Mouse (Mus musculus): ENCODE data around the gene Adgrg5. TPM values are rescaled to one million over a fixed set of nuclear protein-coding genes. Genes with fewer than 3 reads are reported as not detected.

Adgrg5 gene
- total RNA-seq, 2 experiments from 2014 or later = not detected

DNA sequence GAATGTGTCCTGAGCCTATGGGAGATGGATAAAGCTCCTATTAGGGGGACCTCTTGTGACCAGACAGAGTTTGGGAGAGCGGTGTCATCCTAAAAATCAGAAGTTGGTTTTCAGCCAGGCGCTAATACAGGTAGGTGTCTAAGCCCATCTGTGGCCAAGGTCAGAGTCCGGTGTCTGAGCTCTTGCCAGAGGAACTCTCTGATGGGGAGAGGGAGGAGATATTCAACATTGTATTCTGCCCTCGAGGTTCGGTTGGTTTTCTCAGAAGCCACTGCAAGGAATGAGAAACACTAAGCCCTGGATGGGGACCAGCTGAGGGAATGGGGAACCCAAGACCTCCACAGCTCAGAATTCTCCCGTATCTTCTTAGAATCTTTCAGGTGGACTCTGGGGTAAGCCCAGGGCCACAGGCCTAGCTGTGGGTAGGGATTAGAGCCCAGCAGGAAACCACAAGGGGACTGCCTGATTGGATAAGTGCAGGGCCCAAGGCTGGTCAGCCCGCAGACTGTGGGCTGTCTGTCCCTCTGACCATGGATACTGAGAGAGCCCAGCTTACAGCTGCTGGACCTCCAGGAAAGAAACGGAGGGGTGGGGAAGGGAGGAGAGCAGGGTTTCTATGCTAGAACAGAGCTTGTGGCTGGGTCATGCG lies 7.1 kb upstream of the Adgrg5 start:
- DNase-seq = no peak
- intact Hi-C loops (cut with DNase I; ENCODE audit: low total_unique reads) = no loop called here

DNA sequence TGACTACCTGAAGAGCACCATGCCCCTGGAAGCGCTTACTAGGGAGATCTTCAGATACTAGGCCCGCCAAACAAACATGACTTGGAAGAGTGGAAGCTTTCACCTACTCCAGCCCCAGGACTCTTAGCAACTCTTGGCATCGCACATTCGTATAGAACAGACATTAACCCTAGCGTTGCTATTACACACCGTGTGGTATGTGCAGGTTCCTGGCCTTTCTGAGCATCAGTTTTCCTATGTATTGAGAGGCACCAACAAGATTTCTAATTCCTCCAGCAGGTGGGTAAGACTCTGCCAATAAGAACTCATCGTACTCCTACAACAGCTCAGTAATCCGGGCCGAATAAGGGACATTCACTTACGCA lies 6.6 kb upstream of the Adgrg5 start:
- intact Hi-C loops (cut with DNase I; ENCODE audit: low total_unique reads) = no loop called here
- DNase-seq = no peak

DNA sequence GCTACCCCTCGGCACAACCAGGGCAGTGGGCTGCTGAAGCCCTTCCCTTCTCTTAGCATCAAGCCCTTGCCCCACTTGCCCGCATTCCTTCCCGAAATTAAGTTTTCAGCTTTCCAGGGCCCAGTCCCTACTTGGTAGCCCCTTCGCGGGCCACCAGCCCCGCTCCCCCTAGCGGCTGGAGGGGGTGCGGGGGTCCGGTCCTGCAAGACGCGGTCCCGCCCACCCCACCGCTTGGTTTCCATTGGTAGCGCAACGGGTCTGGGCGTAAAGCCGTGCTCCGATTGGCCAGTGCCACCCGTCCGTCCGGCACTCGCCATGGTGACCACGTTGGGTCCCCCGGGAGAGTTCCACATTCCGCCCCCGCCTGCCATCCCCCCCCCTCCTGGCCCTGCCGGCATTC lies 6.1 kb upstream of the Adgrg5 start:
- intact Hi-C loops (cut with DNase I; ENCODE audit: low total_unique reads) = no loop called here

DNA sequence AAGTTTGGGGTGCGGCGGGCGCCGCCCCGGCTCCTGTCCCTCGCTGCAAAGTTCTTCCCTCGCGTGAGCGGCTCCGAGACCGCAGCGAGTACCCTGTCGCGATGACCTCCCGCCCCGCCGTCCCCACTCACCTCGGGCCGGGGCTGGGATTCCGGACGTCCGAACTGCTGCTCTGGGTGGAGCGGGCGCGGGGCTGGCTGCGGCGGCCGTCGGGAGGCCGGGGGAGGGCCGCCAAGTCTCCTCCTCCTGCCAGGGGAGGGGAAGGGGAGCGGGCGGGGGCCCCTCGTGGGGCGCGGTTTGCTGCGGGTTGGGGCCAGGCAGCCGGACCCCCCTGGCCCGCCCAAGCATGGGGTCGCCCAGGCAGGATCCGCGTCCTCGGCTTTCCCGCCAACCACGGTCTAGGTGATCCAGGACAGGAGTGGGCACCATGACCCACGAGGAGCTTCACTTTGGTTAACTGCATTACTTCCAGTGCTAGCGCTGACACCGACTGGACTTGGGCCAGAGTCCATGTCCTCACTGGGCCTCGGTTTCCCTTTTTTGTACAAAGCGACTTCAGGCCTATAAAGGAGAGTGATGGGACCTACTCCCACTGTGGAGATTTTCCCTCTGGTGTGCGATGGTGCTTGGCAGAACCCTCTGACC lies 5.5 kb upstream of the Adgrg5 start, which contains the start of gene Ccdc102a:
Gene Ccdc102a (minus strand): TSS at position 248 of the 645 bp plus-strand sequence.
- intact Hi-C loops (cut with DNase I; ENCODE audit: low total_unique reads) = no loop called here
- peak; percentile 76 for DNase-seq

More for the DNA sequence above, 6.1 kb upstream of the Adgrg5 start:
- DNase-seq = peak; percentile 98

DNA sequence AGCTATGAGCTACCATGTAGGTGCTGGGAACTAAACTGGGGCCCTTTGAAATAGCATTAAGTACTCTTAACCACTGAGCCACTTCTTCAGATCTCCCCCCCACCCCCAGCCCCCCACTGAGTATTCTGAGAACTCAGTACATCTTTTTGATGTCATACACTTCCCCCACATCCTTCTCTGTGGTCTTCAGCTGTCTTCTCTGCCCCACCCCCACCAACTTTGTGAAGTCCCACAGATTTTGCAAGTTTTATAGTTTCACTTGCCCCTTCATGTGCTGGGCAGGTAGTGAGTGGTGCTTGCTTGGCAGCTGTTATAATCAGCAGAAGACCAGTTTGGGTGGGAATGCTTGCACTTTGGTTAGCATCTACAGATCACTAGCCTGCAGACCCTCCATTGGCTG lies 4.2 kb upstream of the Adgrg5 start:
- no peak for DNase-seq
- intact Hi-C loops (cut with DNase I; ENCODE audit: low total_unique reads) = no loop called here

DNA sequence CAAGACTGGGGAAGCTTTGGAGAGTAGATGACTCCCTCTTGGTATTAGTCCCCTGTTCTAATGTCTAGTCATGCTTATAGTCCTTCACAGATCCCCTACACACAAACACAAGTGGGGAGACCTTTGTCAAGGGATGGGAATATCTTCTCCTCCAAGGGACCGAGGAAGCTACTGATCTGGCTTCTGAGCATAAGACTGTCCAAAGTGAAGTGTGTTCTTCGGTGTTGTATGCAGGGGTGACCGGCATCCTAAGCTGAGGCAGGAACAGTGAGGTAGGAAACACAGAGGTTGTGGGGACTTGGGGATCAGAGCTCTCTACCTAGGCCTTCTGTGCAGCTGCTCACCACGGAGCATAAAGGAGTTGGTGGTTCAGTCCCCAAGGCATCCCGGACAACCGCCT lies 1.3 kb upstream of the Adgrg5 start:
- intact Hi-C loops (cut with DNase I; ENCODE audit: low total_unique reads) = no loop called here
- no peak for DNase-seq

DNA sequence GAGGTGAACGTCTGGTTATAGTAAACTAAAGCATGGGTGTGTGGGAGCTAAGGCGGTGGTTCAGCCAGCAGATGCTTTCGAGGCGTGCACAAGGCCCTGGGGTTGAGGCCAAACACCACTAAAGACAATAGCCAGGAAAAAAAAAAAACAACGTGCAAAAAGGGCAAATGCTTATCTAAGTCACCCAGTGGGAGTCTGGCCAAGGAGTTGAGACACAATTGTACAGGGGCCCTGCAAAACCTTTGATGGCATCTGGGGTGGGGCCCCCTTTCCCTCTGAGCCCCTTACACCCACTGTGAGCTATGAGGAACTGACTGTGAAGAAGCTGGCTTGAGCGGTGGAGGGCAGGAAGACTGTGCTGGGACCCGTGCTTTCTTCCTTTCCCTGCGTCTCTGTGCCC lies 892 bp upstream of the Adgrg5 start:
- intact Hi-C loops (cut with DNase I; ENCODE audit: low total_unique reads) = no loop called here
- DNase-seq = no peak

DNA sequence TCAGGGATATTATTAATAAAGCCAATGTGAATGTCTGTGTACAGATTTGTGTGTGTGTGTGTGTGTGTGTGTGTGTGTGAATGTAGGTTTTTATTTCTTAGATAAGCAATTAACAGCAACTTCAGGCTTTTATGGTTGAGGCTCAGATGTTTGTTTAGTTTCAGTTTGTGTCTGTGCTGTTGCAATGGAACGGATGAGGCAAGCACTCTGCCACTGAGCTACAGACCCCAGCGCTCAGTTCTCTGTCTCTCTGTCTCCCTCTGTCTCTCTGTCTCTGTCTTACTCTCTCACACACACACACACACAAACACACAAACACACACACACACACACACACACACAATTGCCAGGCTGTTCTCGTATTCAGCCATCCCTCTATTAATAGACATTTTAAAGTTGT lies 4.7 kb downstream of the Adgrg5 start:
- intact Hi-C loops (cut with DNase I; ENCODE audit: low total_unique reads) = no loop called here
- no peak for DNase-seq

DNA sequence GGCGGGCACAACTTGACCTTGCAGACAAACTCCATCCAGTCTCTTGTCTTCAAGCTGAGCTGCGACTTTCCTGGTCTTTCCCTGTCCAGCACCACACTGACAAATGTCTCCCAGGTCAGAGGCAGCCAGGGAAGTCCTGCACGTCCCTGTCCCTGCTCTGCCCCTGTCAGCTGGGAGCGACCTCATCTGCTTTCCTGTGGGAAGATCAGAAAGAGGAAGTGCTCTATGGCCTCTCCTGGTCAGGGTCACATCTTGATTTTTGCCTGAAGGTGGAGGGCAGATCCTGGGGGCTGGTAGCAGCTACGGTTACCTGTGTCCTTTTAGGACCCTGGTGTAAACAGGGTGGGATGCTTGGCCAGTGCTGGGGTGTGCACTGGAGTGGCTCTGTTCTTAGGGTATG lies 10.4 kb downstream of the Adgrg5 start:
- DNase-seq = no peak

DNA sequence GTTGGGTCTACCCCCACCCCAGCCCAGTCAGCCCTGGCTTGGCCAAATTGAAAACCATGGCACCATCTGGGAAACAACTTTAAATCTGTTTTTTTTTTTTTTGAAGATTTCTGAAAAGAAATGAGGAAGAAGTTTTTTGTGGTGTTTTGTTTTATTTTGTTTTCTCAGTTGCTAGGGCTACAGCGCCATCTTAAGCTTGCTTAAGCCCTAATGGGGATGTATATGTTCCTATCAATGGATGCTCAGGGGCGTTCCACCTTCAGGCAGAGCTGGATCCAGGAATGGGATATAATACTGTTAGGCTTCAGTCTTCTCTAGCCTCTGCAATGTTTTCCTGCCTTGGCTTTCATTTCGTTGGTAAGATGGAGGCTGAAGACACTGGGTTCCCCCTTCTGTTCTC lies 11.7 kb downstream of the Adgrg5 start:
- intact Hi-C loops (cut with DNase I; ENCODE audit: low total_unique reads) = no loop called here
- no peak for DNase-seq

More for the DNA sequence above, 10.4 kb downstream of the Adgrg5 start:
- intact Hi-C loops (cut with DNase I; ENCODE audit: low total_unique reads) = no loop called here

DNA sequence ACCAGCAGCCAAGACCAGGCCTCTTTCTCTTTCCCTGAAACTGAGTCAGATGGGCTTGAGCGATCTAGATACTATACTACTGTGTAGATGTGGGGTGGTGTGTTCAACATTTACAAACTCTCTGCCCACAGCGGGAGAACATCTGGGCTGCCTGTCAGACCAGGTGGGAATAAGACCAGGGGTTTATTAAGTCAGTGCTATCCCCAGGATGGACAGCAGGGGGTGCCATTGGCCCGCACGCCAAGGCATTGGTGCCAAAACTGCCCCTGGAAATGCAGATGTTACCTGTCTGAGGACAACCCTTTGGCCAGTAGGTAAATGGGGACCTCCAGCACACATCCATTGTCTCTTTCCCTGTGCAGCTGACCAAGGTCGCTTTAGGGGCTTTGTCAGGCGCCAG lies 19.1 kb downstream of the Adgrg5 start:
- intact Hi-C loops (cut with DNase I; ENCODE audit: low total_unique reads) = loop anchor here (10.0 kb wide), 2 partner anchors 152 to 262 kb away; partner anchors contain the start of gene Kifc3
- peak; percentile 34 for DNase-seq

DNA sequence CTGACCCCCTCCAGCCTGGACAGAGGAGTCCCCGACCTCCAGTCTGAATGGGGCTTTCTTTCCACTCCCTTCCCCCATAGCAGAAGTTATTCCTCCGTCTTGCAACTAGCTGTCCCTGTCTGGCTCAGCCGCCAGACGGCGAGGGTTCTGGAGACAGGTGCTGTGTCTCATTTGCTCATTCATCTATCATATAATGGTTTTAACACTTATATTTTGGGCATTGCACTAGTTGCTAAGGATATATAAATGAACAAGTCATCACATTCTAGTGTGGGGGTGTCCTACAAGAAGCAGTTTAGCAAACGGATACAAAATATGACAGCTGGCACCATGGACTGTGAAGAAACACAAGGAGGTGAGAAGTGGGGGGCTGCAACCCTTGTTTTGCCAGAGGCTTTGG lies 21.7 kb downstream of the Adgrg5 start:
- no peak for DNase-seq
- intact Hi-C loops (cut with DNase I; ENCODE audit: low total_unique reads) = loop anchor here (10.0 kb wide), 2 partner anchors 150 to 260 kb away; partner anchors contain the start of gene Kifc3

DNA sequence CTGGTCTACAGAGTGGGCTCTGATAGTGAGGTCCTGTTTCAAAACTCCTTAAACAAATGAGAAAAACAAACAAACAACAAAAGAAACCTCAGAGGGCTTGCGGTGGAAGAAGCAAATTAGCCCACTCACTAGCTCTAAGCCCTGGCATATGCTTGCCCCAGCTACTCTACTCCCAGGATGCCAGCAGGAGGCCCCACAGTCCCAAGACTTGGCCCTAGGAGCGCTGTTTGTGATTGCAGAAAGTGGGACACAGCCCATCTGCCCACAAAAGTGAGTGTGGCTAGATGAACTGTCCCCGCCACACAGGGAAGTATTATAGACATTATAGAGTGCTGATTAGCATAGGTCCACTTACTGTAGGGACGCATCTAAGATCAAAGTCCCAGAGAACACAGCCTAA lies 24.9 kb downstream of the Adgrg5 start:
- no peak for DNase-seq
- intact Hi-C loops (cut with DNase I; ENCODE audit: low total_unique reads) = loop anchor here (10.0 kb wide), 2 partner anchors 146 to 256 kb away; partner anchors contain the start of gene Kifc3

DNA sequence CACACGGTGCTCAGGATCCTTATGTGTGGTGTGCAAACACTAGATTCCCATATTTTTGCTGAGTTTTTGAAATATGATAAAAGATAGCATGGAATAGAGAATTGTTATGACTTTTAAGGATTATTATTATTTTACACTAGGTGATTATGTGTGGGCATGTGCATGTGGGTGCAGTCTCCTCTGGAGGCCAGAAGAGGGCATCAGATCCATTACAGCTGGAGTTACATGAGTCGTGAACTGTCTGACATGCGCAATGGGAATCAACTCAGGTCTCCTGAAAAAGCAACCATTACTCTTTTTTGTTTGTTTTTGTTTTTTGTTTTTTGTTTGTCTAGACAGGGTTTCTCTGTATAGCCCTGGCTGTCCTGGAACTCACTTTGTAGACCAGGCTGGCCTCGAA lies 25.5 kb downstream of the Adgrg5 start:
- intact Hi-C loops (cut with DNase I; ENCODE audit: low total_unique reads) = loop anchor here (10.0 kb wide), 2 partner anchors 146 to 256 kb away; partner anchors contain the start of gene Kifc3

DNA sequence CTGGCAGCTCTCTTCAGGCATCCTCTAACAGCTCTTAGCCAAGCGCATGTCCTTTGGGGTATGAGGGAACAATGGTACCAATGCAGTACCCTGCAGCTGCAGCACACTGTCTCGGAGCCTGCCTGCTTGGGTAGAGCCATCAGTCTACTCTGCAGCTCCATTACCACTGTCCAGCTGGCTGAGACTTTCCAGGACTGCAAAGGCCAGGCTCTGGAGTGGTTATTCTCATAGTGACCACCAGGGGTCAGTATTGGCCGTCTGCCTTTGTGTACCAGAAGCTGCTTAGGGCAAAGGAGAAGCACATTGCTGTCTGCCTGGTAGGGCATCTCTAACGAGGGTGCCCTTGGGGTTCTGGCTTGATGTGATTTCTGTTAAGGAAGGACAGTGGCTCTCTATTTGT lies 26.6 kb downstream of the Adgrg5 start:
- DNase-seq = peak; percentile 72
- intact Hi-C loops (cut with DNase I; ENCODE audit: low total_unique reads) = loop anchor here (2.0 kb wide), 1 partner anchor 51 kb away; no protein-coding TSS in a partner anchor

More for the DNA sequence above, 25.5 kb downstream of the Adgrg5 start:
- DNase-seq = no peak

DNA sequence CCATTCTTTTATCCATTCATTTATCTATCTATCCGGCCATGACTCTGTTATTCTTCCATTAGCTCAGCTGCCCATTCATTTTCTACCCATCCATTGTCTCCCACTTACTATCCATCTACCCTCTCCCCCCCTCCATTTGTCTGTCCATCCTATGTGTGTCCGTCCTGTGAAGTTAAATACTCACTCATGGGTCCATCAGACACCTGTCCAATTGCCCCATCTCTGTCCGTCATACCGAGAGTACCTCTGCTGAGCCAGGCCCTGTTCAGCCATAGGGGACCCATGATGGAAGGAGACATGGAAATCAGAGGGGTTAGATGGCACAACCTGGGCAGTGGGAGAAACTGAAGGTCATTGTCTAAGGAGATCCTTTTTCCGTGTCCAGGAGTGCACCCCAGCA lies 27.0 kb downstream of the Adgrg5 start:
- intact Hi-C loops (cut with DNase I; ENCODE audit: low total_unique reads) = loop anchor here (2.0 kb wide), 1 partner anchor 50 kb away; no protein-coding TSS in a partner anchor
- DNase-seq = no peak

DNA sequence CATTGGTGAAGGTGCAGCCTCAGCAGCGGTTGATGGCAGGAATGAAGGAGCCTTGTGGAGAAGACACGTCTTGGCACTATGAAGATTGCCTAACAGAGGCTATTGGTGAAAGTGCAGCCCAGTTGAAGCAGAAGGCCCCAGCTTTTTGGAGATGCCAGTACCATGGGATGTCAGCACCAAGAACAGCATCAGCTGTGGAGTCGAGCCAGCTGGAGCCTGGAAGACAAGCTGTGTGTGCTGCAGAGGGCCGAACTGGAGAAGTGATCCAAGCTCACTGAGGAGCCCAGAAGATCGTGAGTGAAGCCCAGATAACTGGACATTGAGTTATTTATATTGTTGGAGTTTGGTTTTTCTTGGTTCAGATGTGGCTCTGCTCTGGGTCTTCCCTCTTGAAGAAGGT lies 28.6 kb downstream of the Adgrg5 start:
- DNase-seq = no peak
- intact Hi-C loops (cut with DNase I; ENCODE audit: low total_unique reads) = no loop called here

DNA sequence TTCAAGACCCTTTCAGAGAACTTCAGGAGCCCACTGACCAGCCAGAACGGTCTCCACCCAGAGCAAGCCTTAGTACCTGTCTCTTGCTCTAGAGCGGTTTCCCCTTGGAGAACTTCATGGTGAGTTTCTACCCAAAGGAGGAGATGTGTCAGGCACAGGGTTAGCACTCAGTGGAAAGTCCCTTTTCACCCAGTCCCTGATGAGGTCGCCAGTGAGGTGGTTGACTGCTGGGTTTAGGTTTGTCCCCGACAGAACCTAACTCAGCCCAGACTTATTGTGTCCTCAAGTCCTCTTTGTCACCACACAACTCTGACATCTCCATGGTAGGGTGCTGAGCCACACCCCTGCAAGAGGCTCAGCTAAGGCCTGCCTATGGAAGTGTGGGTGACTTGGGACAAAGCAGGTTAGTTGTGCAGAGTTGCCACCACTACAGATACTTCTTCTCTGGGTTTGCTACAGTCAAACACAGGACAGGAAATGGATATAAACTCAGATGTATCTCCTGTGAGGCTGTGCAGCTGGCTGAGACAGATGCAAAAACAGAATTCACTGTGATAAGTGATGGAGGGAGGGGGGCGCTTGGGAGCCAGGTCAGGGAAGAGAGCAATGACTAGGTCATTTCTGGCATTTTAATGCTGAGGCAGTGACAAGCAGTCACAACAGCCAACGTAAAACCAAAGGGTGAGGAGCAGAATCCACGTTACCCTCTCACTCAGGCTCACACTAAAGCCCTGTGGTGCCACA lies 30.3 kb downstream of the Adgrg5 start:
- no peak for DNase-seq
- intact Hi-C loops (cut with DNase I; ENCODE audit: low total_unique reads) = no loop called here

DNA sequence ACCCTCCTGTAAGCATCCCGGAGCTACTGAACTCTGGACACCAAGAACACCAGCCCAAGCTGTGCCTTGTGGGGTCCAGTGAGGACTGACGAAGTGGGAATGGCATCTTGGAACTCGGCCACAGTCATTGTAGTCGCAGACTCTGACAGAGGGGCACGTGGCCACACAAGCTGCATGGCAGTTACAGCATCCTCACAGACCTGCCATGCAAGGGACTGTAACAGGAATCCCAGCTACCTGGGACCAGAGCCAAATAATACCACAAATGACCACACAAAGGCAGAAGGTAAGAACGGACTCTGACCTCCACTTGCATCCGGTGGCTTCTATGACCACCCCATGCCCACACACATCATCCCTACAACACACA lies 30.9 kb downstream of the Adgrg5 start:
- DNase-seq = no peak
- intact Hi-C loops (cut with DNase I; ENCODE audit: low total_unique reads) = no loop called here

Data from gastrocnemius, postnatal 14 days (tissue).